Mouse (Mus musculus): ENCODE measurements around the gene Sox9. TPM values are rescaled to one million over a fixed set of nuclear protein-coding genes. Genes with fewer than 3 reads are reported as not detected.

The Sox9 gene
- total RNA-seq (2015) (not detected in 2 replicates), total RNA-seq (2017) (not detected in 2 replicates)

DNA sequence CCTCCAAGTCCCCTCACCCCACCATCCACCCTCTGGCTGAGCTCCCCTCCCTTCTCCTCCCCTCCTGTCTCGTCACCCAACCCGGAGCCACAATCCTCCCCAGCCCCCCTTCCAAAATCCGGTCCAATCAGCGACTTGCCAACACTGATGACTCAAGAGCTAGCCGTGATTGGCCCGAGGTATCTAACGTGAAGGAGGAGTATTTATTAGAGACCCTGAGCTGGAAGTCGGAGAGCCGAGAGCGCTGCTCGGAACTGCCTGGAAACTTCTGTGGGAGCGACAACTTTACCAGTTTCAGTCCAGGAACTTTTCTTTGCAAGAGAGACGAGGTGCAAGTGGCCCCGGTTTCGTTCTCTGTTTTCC, at the start of gene Sox9:
Gene Sox9 (plus strand): TSS at position 231 of the 363 bp plus-strand sequence.
- no peak for ATAC-seq (ENCODE audit: poor library complexity, severe bottlenecking)

DNA sequence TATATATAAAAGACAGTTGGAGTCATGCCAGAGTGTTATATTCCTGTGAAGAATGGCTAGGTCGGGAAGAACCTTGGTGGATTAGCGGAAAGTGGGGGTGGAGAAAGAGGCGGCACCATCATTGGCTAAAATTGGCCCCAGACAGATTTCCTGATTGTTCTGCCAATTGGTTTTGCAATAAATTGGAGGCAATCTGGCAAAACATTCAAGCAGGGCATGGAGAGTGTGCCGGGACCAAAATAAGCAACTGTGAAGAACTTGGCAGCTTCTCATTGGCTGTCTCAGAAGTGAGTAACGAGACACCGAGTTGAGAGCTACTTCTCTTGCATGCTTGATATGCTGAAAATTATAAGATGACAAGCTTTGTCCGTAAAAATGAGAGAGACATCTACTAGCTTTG, 49.6 kb upstream of the Sox9 start:
- no peak for ATAC-seq (ENCODE audit: poor library complexity, severe bottlenecking)

- no peak for ATAC-seq (ENCODE audit: poor library complexity, severe bottlenecking)
These were observed 45.0 kb upstream of the Sox9 start for GRCm38 (mm10) chr11:112737071-112737470.

DNA sequence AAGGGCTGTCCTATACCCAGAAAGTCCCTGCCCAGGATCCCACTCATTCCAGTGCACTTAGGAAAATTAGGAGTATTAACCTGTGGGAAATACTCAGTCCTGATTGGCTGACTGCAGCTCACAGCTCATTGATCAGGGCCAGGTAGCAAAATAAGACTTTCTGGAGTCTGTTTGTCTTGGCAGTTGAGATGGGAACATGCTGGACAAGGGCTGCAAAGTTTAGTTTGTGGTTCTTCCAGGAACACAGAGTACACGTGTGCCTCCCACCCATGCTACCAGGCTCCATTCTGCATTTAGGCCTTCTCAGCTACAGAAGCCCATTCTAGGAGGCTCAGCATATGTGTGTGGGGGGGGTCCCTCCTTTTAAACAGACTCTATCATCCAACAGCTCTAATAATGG, 42.3 kb upstream of the Sox9 start:
- no peak for ATAC-seq (ENCODE audit: poor library complexity, severe bottlenecking)

DNA sequence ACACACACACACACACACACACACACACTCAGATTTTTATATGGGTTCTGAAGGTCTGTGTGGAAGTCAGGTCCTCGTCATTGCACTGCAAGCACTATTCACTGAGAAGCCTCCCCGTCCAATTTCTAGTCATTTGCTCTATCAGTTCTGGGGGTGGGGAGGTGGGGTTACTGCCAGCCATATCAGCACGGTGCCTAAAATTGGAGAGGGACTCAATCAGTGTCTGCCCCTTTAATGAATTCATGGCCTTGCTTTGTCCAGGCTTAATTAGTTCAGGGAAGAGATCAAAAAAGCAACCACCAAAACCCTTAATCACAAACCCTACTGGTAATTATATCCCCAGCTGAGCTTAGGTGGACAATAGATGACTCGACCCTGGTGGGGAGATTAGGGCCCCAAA, 25.5 kb upstream of the Sox9 start:
- no peak for ATAC-seq (ENCODE audit: poor library complexity, severe bottlenecking)

DNA sequence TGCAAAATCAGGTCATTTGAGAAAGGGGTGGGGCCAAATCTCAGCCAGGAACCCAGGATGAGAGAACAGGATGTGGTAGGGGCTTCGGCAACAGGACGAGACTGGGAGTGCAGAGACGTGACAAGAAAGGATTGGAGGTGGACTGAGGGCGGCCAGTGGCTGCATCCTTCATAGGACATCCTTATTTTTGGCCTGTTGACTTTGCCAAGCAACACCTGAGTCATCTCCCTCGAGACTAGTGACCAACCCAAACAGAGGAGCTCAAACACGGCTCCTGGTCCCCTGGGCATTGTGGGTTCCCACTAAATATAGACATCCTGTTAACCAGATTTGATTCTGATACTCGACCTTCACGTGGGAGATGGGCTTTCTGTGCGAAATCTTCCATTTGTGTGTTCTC, 24.0 kb upstream of the Sox9 start:
- ATAC-seq (ENCODE audit: poor library complexity, severe bottlenecking), result no peak

DNA sequence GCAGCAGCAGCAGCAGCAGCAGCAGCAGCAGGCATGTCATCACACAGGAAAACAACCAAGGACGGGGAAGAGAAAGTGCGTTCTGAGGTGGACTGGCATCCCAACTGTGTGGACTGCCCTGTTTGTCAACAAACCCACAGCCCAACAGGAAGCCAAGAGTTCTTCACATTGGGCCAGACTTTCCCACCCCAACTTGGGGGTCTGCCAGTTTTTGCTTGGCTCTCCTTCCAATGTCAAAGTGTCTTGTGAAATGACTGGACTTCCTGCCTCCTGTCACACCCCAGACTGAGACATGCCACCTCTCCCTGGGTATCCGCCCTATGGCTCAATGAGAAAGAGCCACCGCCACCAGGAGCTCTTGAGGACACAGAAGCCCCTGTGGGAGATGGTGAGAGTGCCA, 15.1 kb upstream of the Sox9 start:
- ATAC-seq (ENCODE audit: poor library complexity, severe bottlenecking), result no peak

- no peak for ATAC-seq (ENCODE audit: poor library complexity, severe bottlenecking)
These were observed 14.4 kb upstream of the Sox9 start for GRCm38 (mm10) chr11:112767531-112768041.

DNA sequence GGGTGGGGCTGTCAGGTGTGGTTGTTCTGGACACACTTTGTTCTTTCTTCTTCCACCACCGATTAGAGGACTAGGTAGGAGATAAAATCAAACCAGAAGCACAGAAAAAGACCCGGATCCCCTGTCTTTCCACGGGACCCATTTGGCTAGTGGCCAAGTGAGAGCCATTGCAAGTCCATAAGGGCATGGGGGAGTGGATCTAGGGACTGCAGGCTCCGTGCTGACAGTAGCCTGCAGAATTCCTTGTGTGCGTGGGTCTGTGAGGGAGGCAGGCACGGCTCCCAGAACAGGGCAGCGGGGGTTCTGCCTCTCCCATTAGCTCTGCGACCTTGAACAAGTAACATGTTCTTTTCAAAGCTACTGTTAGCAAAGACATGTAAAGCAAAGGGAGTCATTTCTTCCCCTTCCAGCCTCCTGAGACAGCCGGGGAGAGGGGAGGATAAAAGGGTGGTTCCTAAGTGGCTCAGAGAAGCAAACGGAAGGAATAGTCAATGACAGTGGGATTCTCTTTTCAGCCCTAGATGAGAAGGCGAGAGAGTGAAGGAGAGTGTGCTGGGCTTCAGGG, 9.2 kb upstream of the Sox9 start:
- ATAC-seq (ENCODE audit: poor library complexity, severe bottlenecking), result no peak

GRCm38 (mm10) chr11:112779762-112780161, 2.3 kb upstream of the Sox9 start:
- ATAC-seq (ENCODE audit: poor library complexity, severe bottlenecking), result no peak

DNA sequence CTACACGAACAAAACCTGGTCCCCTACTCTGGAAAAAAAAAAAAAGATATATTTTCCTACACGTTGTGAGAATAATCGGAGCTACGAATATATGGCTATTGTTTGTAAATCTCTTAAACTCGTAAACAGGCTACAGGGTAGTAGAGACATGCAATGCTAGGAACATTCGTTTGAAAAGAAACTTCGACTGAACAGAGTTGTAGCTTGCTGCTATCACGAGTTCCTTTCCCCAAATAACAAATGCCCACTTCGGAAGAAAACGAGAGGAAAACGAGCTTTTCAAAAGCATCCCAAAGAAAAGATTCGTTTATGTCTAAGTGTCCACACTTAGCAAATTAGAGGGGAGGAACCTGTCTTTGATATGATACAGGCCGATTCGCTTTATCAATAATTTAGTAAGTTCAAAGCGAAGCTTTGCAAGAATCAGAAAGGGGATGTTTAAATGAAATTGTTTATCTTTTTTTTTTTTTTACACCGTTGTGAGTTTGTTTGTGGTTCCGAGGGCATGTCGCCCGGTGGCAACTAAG, 1.6 kb upstream of the Sox9 start:
- no peak for ATAC-seq (ENCODE audit: poor library complexity, severe bottlenecking)

DNA sequence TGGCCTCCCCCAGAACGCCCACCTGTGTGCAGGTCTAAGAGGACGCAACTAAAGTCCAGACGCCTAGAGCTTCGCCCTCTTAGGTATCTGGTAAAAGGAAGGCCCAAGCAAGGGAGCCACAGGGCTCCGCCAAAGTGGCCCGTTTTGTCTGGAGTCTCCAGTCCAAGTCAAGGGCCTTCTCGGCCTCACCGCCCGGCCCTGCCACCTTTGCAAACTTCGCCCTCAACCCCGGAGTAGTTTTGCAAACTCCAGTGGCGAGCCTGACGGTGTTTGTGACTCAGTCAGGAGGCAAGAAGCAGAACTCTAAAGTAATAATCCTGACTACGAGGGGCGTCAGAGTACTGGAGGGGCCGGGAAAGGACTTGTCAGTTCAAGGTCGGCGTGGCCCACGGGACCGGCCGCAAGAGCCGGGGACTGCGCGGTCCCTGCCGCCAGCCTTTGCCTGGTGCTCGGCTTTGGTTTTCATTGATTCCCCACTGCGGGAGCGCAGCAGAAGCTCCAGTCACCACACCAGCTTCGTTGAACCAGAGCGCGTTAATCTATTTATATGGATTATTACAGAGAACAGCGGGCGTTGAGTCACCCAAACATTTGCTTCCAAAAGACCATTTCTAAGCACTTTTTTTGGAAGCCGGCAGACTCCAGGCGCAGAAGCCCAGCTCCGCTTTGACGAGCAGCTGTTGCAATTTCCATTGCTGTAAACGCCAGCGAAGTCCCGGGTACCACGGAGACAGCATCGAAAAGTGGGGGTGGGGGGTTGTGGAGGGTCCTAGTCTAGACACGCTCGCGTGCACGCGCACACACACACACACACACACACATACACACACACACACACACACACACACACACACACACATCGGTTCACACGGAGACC, 751 bp upstream of the Sox9 start:
- ATAC-seq (ENCODE audit: poor library complexity, severe bottlenecking), result no peak

GRCm38 (mm10) chr11:112782357-112783121, 515 bp downstream of the Sox9 start:
- no peak for ATAC-seq (ENCODE audit: poor library complexity, severe bottlenecking)

GRCm38 (mm10) chr11:112783401-112784346, 1.6 kb downstream of the Sox9 start:
- no peak for ATAC-seq (ENCODE audit: poor library complexity, severe bottlenecking)

DNA sequence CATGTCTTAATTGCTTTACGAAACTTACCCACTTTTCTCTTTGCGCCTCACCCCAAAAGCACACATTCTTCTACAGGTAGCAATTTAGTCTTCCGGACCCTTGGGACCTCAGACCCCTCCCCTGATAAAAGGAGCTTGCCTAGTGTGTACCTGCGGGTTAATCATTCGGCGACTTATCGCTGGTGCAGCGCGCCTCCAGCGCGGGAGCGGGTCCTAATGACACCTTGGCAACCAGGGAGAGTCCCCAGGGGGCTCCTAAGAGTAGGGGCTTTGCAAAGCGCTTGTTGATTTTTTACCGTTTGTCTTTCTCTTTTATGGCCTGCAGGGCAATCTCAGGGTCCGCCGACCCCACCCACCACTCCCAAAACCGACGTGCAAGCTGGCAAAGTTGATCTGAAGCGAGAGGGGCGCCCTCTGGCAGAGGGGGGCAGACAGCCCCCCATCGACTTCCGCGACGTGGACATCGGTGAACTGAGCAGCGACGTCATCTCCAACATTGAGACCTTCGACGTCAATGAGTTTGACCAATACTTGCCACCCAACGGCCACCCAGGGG, 2.4 kb downstream of the Sox9 start:
- no peak for ATAC-seq (ENCODE audit: poor library complexity, severe bottlenecking)

GRCm38 (mm10) chr11:112784903-112785381, 2.9 kb downstream of the Sox9 start:
- no peak for ATAC-seq (ENCODE audit: poor library complexity, severe bottlenecking)

GRCm38 (mm10) chr11:112785581-112785980, 3.6 kb downstream of the Sox9 start:
- no peak for ATAC-seq (ENCODE audit: poor library complexity, severe bottlenecking)

GRCm38 (mm10) chr11:112786427-112786826, 4.4 kb downstream of the Sox9 start:
- ATAC-seq (ENCODE audit: poor library complexity, severe bottlenecking), result no peak

DNA sequence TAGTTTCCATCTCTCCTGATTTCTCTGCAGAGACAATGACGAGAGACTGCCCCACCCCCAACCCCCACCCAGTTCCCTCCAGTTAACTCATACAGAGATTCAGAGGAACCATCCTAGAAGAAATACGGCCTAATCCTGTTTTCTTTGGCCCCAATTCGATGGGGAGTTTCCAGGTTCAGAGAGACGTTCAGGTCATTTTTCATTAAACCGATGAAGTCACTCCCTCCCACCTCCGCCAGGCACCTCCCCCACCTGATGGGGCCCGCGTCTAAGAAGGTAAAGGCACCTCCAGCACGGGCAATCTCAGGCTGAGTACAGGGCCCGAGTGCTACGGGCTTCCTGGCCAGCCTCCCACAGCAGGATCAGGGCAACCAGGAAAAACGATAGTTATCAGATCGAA, 6.3 kb downstream of the Sox9 start:
- no peak for ATAC-seq (ENCODE audit: poor library complexity, severe bottlenecking)

GRCm38 (mm10) chr11:112796379-112796778, 14.4 kb downstream of the Sox9 start:
- no peak for ATAC-seq (ENCODE audit: poor library complexity, severe bottlenecking)

Measured in megakaryocyte, adult 5-6 weeks (primary cell).